Mouse (Mus musculus): Measurements from ENCODE around the gene Adam19. TPM values are rescaled to one million over a fixed set of nuclear protein-coding genes. Genes with fewer than 3 reads are reported as not detected.
"Not testable (repeated sequence)": the region's sequence is repeated elsewhere in the genome, so short reads cannot be mapped to it uniquely, and the experiment has no call there.

Adam19 gene
- total and polyA plus RNA-seq, 3 experiments: 2.6 to 6.7 (median 3.8) TPM

- peak; percentile 76 for DNase-seq
Measured at GRCm38 (mm10) chr11:46128548-46128945, 72.8 kb downstream of the Adam19 start.

GRCm38 (mm10) chr11:46131022-46131986, 75.5 kb downstream of the Adam19 start:
- no peak for DNase-seq

- DNase-seq: no peak
Measured at GRCm38 (mm10) chr11:46134899-46135298, 79.1 kb downstream of the Adam19 start.

- no peak for DNase-seq
Measured at GRCm38 (mm10) chr11:46143342-46143741, 87.5 kb downstream of the Adam19 start.

- no peak for DNase-seq
Measured at GRCm38 (mm10) chr11:46145163-46145875, 89.5 kb downstream of the Adam19 start.

GRCm38 (mm10) chr11:46146619-46147018, 90.8 kb downstream of the Adam19 start:
- DNase-seq: no peak

GRCm38 (mm10) chr11:46156945-46157344, 101.2 kb downstream of the Adam19 start:
- no peak for DNase-seq

- no peak for DNase-seq
Measured at GRCm38 (mm10) chr11:46157462-46157861, 101.7 kb downstream of the Adam19 start.

GRCm38 (mm10) chr11:46165866-46166585, 110.2 kb downstream of the Adam19 start, which contains the start of gene Nipal4:
Gene Nipal4, minus strand, starts transcription at chr11:46166508.
- peak; percentile 35 for DNase-seq

GRCm38 (mm10) chr11:46168506-46168905, 112.7 kb downstream of the Adam19 start:
- DNase-seq: no peak

- no peak for DNase-seq
Measured at GRCm38 (mm10) chr11:46169908-46170307, 114.1 kb downstream of the Adam19 start.

GRCm38 (mm10) chr11:46172128-46172527, 116.3 kb downstream of the Adam19 start:
- no peak for DNase-seq

- DNase-seq: no peak
Measured at GRCm38 (mm10) chr11:46176155-46176554, 120.4 kb downstream of the Adam19 start.

- no peak for DNase-seq
Measured at GRCm38 (mm10) chr11:46177246-46178043, 121.7 kb downstream of the Adam19 start.

GRCm38 (mm10) chr11:46182031-46182430, 126.2 kb downstream of the Adam19 start:
- not testable (repeated sequence) for DNase-seq

GRCm38 (mm10) chr11:46184946-46185345, 129.2 kb downstream of the Adam19 start:
- DNase-seq: no peak

- no peak for DNase-seq
Measured at GRCm38 (mm10) chr11:46185486-46185885, 129.7 kb downstream of the Adam19 start.

- no peak for DNase-seq
Measured at GRCm38 (mm10) chr11:46188283-46188682, 132.5 kb downstream of the Adam19 start.

- DNase-seq: no peak
Measured at GRCm38 (mm10) chr11:46194175-46194574, 138.4 kb downstream of the Adam19 start.
